Mouse (Mus musculus) heart, embryonic 12.5 days (tissue): ENCODE measurements around the gene Kdm4b. TPM values are rescaled to one million over a fixed set of nuclear protein-coding genes. Genes with fewer than 3 reads are reported as not detected.

Experiments
- ATAC-seq: fragments of 200-750 bp; cut with Nextera tagmentation; 2 replicates; pipeline ENCODE4 v1.8.0; 2017; ENCODE audit warnings: moderate TSS enrichment, moderate library complexity; ENCODE audit not compliant: insufficient number of reproducible peaks, low FRiP score
- H3K27ac ChIP-seq: fragments of 300-500 bp; sonication (generic); 2 replicates; pipeline ENCODE4 v1.5.1; 2016; ENCODE audit warnings: mild to moderate bottlenecking, moderate library complexity; ENCODE audit not compliant: poor library complexity, severe bottlenecking
- H3K27me3 ChIP-seq: fragments of 300-500 bp; sonication (generic); replicated peaks from 2 replicates; pipeline ENCODE4 v1.6.1; 2016; ENCODE audit warnings: mild to moderate bottlenecking, moderate library complexity
- H3K36me3 ChIP-seq: fragments of 300-500 bp; sonication (generic); 2 replicates; pipeline ENCODE4 v1.6.1; 2016; ENCODE audit warnings: mild to moderate bottlenecking, moderate library complexity
- H3K4me1 ChIP-seq: fragments of 300-500 bp; sonication (generic); replicated peaks from 2 replicates; pipeline ENCODE4 v1.6.1; 2016; ENCODE audit warnings: mild to moderate bottlenecking
- H3K4me2 ChIP-seq: fragments of 300-500 bp; sonication (generic); 2 replicates; pipeline ENCODE4 v1.6.1; 2016; ENCODE audit warnings: mild to moderate bottlenecking, moderate library complexity
- H3K4me3 ChIP-seq: fragments of 300-500 bp; sonication (generic); 2 replicates; pipeline ENCODE4 v1.5.1; 2016; ENCODE audit warnings: mild to moderate bottlenecking
- H3K9ac ChIP-seq: fragments of 300-500 bp; sonication (generic); 2 replicates; pipeline ENCODE4 v1.6.1; 2016; ENCODE audit warnings: mild to moderate bottlenecking, moderate library complexity
- H3K9me3 ChIP-seq: fragments of 300-500 bp; sonication (generic); replicated peaks from 2 replicates; pipeline ENCODE4 v1.6.1; 2016; ENCODE audit warnings: mild to moderate bottlenecking, moderate library complexity
- WGBS: fragments of 180-500 bp; shearing (Covaris S2); methylation state at CpG from one replicate; pipeline ENCODE4 v1.1.7; 2016; 5-methylcytosine and 5-hydroxymethylcytosine counted together
- polyA plus RNA-seq: library from polyadenylated mRNA; unstranded; fragments of >200 nt; fragmentation: Nextera tagmentation; extraction: Ambion mirVana; gene quantifications from 2 replicates; pipeline ENCODE4 v1.2.1, GENCODE M21; 2016

Kdm4b gene
- polyA plus RNA-seq, 1 experiment from 2014 or later, result 37.1 TPM

DNA sequence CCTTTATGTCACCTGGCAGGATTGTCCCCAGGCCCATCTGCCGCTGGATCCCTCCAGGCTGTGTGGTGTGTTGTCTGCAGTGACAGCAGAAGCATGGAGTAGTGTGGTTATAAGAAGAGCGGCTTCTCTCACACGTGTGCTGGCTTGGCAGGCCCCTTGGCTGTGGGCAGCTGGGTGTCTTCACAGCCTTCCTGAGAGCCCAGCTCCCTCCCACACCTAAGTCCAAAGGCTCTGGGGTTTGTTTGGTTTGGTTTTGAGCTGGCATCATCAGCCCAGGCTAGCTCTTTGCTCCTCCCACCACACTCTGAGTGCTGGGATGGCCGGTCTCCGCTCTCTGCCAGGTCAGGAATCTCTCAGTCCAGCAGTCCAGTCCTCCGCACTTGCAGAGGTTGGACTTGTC, 67.4 kb downstream of the Kdm4b start:
- WGBS, result 93% methylated on average over 6 of the region's 6 CpGs
- ATAC-seq, result no peak
- no peaks in the 10 kb centered on the region for H3K4me1 ChIP-seq

DNA sequence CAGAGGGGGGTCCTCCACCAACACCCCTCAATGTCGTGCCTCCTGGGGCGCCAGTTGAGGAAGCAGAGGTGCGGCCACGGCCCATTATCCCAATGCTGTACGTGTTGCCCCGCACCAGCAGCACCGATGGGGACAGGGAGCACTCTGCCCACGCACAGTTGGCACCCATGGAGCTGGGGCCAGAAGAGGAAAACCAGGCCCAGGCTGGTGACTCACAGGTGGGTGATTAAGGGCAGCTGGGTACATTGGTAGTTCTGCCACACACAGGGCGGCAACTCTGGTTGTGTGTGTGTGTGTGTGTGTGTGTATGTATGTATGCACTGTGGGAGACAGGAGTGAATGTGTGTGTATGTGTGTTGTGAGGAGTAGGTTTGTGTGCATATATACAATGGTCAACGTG, 68.0 kb downstream of the Kdm4b start:
- Histone ChIP-seq H3K9me3 (no peaks in the 10 kb centered on the region), H3K4me2 (no peak overlapping the region), H3K4me1 (no peaks in the 10 kb centered on the region), H3K4me3 (no peak overlapping the region), H3K27me3 (no peaks in the 10 kb centered on the region), H3K27ac (no peak overlapping the region), H3K36me3 (peaks cover 100% of the 10 kb centered on the region), H3K9ac (no peak overlapping the region)
- WGBS, result 89% methylated on average over 10 of the region's 10 CpGs
- no peak for ATAC-seq

More for the DNA sequence above, 67.4 kb downstream of the Kdm4b start:
- H3K27me3 ChIP-seq, result no peaks in the 10 kb centered on the region
- peaks cover 100% of the 10 kb centered on the region for H3K36me3 ChIP-seq
- H3K4me3 ChIP-seq, result no peak overlapping the region
- no peak overlapping the region for H3K27ac ChIP-seq
- no peaks in the 10 kb centered on the region for H3K9me3 ChIP-seq
- H3K9ac ChIP-seq, result no peak overlapping the region
- no peak overlapping the region for H3K4me2 ChIP-seq

GRCm38 (mm10) chr17:56396051-56396450, 70.2 kb downstream of the Kdm4b start:
- Histone ChIP-seq H3K9me3 (no peaks in the 10 kb centered on the region), H3K4me2 (no peak overlapping the region), H3K27ac (no peak overlapping the region), H3K36me3 (peaks cover 100% of the 10 kb centered on the region), H3K4me1 (no peaks in the 10 kb centered on the region), H3K4me3 (no peak overlapping the region), H3K27me3 (no peaks in the 10 kb centered on the region), H3K9ac (no peak overlapping the region)
- no peak for ATAC-seq
- WGBS, result 79% methylated on average over 6 of the region's 6 CpGs

GRCm38 (mm10) chr17:56400221-56400620, 74.4 kb downstream of the Kdm4b start:
- Histone ChIP-seq H3K4me1 (no peaks in the 10 kb centered on the region), H3K27ac (no peak overlapping the region), H3K4me3 (no peak overlapping the region), H3K9me3 (no peaks in the 10 kb centered on the region), H3K4me2 (no peak overlapping the region), H3K27me3 (no peaks in the 10 kb centered on the region), H3K36me3 (peaks cover 97% of the 10 kb centered on the region), H3K9ac (no peak overlapping the region)
- WGBS, result 90% methylated on average over 3 of the region's 3 CpGs
- no peak for ATAC-seq

DNA sequence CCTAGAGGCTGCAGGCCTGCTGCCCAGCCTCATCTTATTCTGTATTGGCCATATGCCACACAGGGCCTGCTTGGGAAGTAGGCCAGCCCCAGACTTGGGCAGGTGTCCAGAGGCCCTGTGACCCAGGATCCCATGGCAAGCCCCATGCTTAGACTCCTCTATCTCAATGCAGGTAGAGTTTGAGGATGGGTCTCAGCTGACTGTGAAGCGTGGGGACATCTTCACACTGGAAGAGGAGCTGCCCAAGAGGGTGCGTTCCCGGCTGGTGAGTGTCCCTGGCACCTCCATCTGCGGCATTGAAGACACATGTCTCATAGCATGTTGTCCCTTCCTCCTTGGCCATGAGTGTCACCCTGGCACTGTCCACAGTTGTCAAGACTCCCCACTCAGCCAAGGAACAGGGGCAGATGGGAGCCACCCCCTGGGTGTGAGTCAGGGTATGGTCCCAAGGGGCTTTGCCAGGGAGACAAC, 75.2 kb downstream of the Kdm4b start:
- H3K4me3 ChIP-seq, result no peak overlapping the region
- no peak overlapping the region for H3K27ac ChIP-seq
- no peaks in the 10 kb centered on the region for H3K9me3 ChIP-seq
- H3K4me1 ChIP-seq, result no peaks in the 10 kb centered on the region
- no peaks in the 10 kb centered on the region for H3K27me3 ChIP-seq
- no peak overlapping the region for H3K4me2 ChIP-seq
- no peak overlapping the region for H3K9ac ChIP-seq
- no peak for ATAC-seq
- peaks cover 93% of the 10 kb centered on the region for H3K36me3 ChIP-seq
- 94% methylated on average over 4 of the region's 4 CpGs for WGBS

GRCm38 (mm10) chr17:56405341-56405740, 79.5 kb downstream of the Kdm4b start:
- 87% methylated on average over 3 of the region's 3 CpGs for WGBS
- Histone ChIP-seq H3K9me3 (no peaks in the 10 kb centered on the region), H3K4me2 (no peak overlapping the region), H3K27me3 (no peaks in the 10 kb centered on the region), H3K4me1 (peaks cover 35% of the 10 kb centered on the region), H3K9ac (no peak overlapping the region), H3K4me3 (no peak overlapping the region), H3K36me3 (peaks cover 52% of the 10 kb centered on the region), H3K27ac (no peak overlapping the region)
- no peak for ATAC-seq

- WGBS, result 79% methylated on average over 14 of the region's 14 CpGs
- H3K27me3 ChIP-seq, result no peaks in the 10 kb centered on the region
- H3K4me2 ChIP-seq, result no peak overlapping the region
- peak overlapping the region; percentile 29 for H3K27ac ChIP-seq
- no peak overlapping the region for H3K4me3 ChIP-seq
- no peaks in the 10 kb centered on the region for H3K9me3 ChIP-seq
- peaks cover 35% of the 10 kb centered on the region for H3K4me1 ChIP-seq
- no peak for ATAC-seq
- peaks cover 52% of the 10 kb centered on the region for H3K36me3 ChIP-seq
- H3K9ac ChIP-seq, result no peak overlapping the region
Observed at GRCm38 (mm10) chr17:56405856-56406840, 80.3 kb downstream of the Kdm4b start.

DNA sequence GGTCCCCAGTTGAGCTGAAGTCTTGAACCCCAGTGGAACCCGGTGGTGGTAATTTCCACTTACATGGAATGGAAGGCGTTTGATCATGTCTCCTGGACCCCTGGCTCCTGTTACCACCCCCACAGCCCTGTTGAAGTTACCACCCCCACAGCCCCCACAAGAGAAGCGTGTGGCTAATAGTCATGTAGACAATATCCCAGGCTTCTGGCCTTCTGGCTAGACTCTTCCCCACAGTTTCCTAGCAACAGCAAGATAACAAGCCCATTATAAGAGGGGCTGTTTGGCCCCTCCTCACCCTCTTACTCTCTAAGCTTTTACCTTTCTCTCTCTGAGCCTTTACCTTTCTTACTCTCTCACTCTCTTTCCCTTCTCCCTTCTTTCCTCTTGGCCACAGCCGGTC, 81.0 kb downstream of the Kdm4b start:
- H3K36me3 ChIP-seq, result peaks cover 52% of the 10 kb centered on the region
- no peak overlapping the region for H3K4me3 ChIP-seq
- ATAC-seq, result no peak
- no peaks in the 10 kb centered on the region for H3K27me3 ChIP-seq
- H3K4me1 ChIP-seq, result peaks cover 35% of the 10 kb centered on the region
- H3K27ac ChIP-seq, result peak overlapping the region; percentile 29
- H3K9ac ChIP-seq, result no peak overlapping the region
- WGBS, result 48% methylated on average over 4 of the region's 4 CpGs
- no peaks in the 10 kb centered on the region for H3K9me3 ChIP-seq
- no peak overlapping the region for H3K4me2 ChIP-seq

DNA sequence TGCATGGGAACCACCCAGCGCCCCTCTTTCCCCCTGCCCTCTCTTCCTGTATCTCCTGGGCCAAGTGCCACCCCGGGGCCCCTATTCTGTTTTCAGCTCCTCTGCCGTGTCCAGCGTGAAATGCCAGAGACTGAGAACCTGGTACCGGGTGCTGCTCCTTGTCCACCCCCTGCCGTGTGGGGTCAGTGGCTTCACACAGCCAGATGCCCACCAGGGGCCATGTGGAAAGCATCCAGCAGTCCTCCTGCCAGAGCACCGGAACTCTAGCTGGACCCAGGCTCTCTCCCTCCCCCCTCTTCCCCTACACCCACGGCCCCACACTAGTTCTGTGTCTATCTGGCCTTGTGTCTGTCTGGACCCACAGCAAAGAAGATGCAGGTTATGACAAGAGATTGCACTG, 81.5 kb downstream of the Kdm4b start:
- H3K27me3 ChIP-seq, result no peaks in the 10 kb centered on the region
- peaks cover 52% of the 10 kb centered on the region for H3K36me3 ChIP-seq
- H3K4me2 ChIP-seq, result peak overlapping the region; percentile 9; the same call in 1 of the 2 replicates
- WGBS, result 23% methylated on average over 8 of the region's 8 CpGs
- H3K9ac ChIP-seq, result peak overlapping the region; percentile 37; the same call in 1 of the 2 replicates
- H3K27ac ChIP-seq, result peak overlapping the region; percentile 10
- peaks cover 35% of the 10 kb centered on the region for H3K4me1 ChIP-seq
- H3K4me3 ChIP-seq, result no peak overlapping the region
- H3K9me3 ChIP-seq, result no peaks in the 10 kb centered on the region
- no peak for ATAC-seq

DNA sequence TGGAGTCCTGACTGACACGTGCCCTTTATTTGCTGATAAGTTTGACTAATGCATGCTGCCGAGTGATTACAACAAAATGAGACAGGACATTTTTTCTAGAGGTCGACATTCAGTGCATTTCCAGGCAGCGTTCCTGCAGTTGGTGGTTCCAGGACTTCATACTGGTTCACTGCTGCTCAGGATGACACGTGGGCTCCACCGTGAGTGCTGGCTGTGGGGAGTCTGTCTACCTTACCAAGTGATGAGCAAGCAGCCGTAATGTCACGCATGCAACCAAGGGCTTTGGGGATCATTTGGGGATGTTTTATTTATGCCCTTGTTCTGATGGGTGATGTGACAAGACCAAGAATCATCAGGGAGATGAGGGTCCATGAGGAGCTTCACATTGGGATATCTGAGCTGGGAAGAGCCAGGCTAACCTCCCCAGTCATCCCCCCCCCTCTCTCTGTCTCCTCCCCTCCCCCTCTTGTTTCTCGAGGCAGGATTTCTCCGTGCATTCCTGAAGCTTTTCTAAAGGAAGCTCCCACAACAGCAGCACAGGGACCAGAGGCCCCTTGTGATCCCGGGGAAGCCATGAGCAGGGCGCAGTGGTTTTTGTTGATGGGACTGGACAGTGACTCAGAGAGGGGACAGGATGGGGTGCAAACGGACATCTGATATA, 83.2 kb downstream of the Kdm4b start:
- no peak for ATAC-seq
- peaks cover 54% of the 10 kb centered on the region for H3K36me3 ChIP-seq
- no peaks in the 10 kb centered on the region for H3K9me3 ChIP-seq
- H3K4me2 ChIP-seq, result no peak overlapping the region
- 34% methylated on average over 13 of the region's 13 CpGs for WGBS
- H3K27ac ChIP-seq, result no peak overlapping the region
- H3K27me3 ChIP-seq, result no peaks in the 10 kb centered on the region
- no peak overlapping the region for H3K4me3 ChIP-seq
- peaks cover 35% of the 10 kb centered on the region for H3K4me1 ChIP-seq
- H3K9ac ChIP-seq, result no peak overlapping the region

DNA sequence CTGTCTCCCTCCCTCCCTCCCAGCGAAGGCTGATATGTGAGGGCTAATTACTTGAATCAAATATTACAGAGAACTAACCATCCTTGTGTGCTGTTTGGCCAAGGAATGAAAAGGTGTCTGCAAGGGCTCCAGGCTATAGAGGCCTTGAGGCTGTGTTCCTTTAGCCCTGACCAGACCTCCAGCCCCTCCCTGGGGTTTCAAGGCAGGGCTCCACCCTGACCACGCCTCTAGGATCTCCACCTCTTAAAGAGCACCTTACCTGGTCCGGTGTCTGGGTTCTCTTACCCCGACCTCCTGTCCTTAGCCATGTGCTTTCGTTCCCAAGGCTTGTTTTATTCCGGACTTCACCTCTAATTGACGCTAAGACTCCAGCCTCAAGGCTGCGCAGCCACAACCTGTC, 83.9 kb downstream of the Kdm4b start:
- Histone ChIP-seq H3K4me2 (no peak overlapping the region), H3K27me3 (no peaks in the 10 kb centered on the region), H3K9me3 (no peaks in the 10 kb centered on the region), H3K4me1 (peaks cover 35% of the 10 kb centered on the region), H3K4me3 (no peak overlapping the region), H3K27ac (no peak overlapping the region), H3K36me3 (peaks cover 54% of the 10 kb centered on the region), H3K9ac (no peak overlapping the region)
- WGBS, result 37% methylated on average over 8 of the region's 8 CpGs
- 0 out of 2 replicates have a peak, but pooled peaks have one; percentile 14 for ATAC-seq
